Mouse (Mus musculus) liver, embryonic 14.5 days (tissue): ENCODE results near the gene Tnfrsf17. TPM values are rescaled to one million over a fixed set of nuclear protein-coding genes. Genes with fewer than 3 reads are reported as not detected.
"Not testable (repeated sequence)": the region's sequence is repeated elsewhere in the genome, so short reads cannot be mapped to it uniquely, and the experiment has no call there.

ENCODE experiments used
- ATAC-seq: fragments of 200-750 bp; cut with Nextera tagmentation; 2 replicates; pipeline ENCODE4 v1.8.0; 2017; ENCODE audit warnings: moderate number of reproducible peaks, mild to moderate bottlenecking, moderate library complexity; ENCODE audit not compliant: insufficient read depth
- DNase-seq, 3 experiments: peaks; one replicate each; pipeline ENCODE4 v3.0.0-alpha.2; 2012 to 2013; ENCODE audit warnings: low read depth in 3 of 3, low spot score in 3 of 3
- H3K27ac ChIP-seq: fragments of 300-500 bp; sonication (generic); 2 replicates; pipeline ENCODE4 v1.5.1; 2014; ENCODE audit warnings: moderate library complexity, mild to moderate bottlenecking, control low read depth, inconsistent platforms
- H3K27me3 ChIP-seq: fragments of 300-500 bp; sonication (generic); 2 replicates; pipeline ENCODE4 v1.6.1; 2014; ENCODE audit warnings: mild to moderate bottlenecking, low read length, moderate library complexity; ENCODE audit not compliant: control insufficient read depth, insufficient read depth
- H3K36me3 ChIP-seq: fragments of 300-500 bp; sonication (generic); replicated peaks from 2 replicates; pipeline ENCODE4 v1.6.1; 2014; ENCODE audit warnings: low read depth; ENCODE audit not compliant: control insufficient read depth, insufficient read depth
- H3K4me1 ChIP-seq, 2 experiments: fragments of 200-500 bp in 1 of 2; fragments of 300-500 bp in 1 of 2; sonication (generic) in 1 of 2; replicated peaks; 2 replicates each; pipeline ENCODE4 v1.6.1; 2012 to 2014; ENCODE audit warnings: antibody characterized with exemption in 1 of 2, inconsistent platforms in 1 of 2, low read length in 1 of 2; ENCODE audit not compliant: control insufficient read depth in 2 of 2, insufficient read depth in 2 of 2
- H3K4me2 ChIP-seq: fragments of 300-500 bp; sonication (generic); 2 replicates; pipeline ENCODE4 v1.6.1; 2014; ENCODE audit warnings: low read depth, mild to moderate bottlenecking, control low read depth, moderate library complexity
- H3K4me3 ChIP-seq, 2 experiments: fragments of 200-500 bp in 1 of 2; fragments of 300-500 bp in 1 of 2; sonication (generic) in 1 of 2; 2 replicates each; pipeline ENCODE4 v1.5.1; 2012 to 2014; ENCODE audit warnings: low read depth in 2 of 2, low read length in 2 of 2, mild to moderate bottlenecking in 2 of 2, control low read depth in 1 of 2, inconsistent platforms in 1 of 2, moderate library complexity in 1 of 2; ENCODE audit not compliant: insufficient read depth in 1 of 2
- H3K9ac ChIP-seq: fragments of 300-500 bp; sonication (generic); replicated peaks from 2 replicates; pipeline ENCODE4 v1.6.1; 2014; ENCODE audit warnings: mild to moderate bottlenecking, control low read depth, moderate library complexity
- H3K9me3 ChIP-seq: fragments of 300-500 bp; sonication (generic); 2 replicates; pipeline ENCODE4 v1.6.1; 2016; ENCODE audit warnings: low read length, mixed read lengths; ENCODE audit not compliant: control insufficient read depth
- CTCF ChIP-seq: IDR thresholded peaks from 2 replicates; pipeline ENCODE4 v1.5.1; 2016; ENCODE audit warnings: antibody characterized with exemption, low read depth, control low read depth
- EP300 ChIP-seq: IDR thresholded peaks from 2 replicates; pipeline ENCODE4 v1.6.1; 2016; ENCODE audit warnings: antibody characterized with exemption, low read depth
- WGBS: fragments of 180-500 bp; shearing (Covaris S2); extraction: QIAGEN DNeasy Blood & Tissue Kit; methylation state at CpG from one replicate; pipeline ENCODE4 v1.1.7; 2014; ENCODE audit not compliant: insufficient replicate concordance; 5-methylcytosine and 5-hydroxymethylcytosine counted together
- polyA plus RNA-seq, 2 experiments: library from polyadenylated mRNA; depleted of rRNA in 1 of 2; stranded (reverse) in 1 of 2; unstranded in 1 of 2; fragments of >200 nt; fragmentation: Nextera tagmentation in 1 of 2; extraction: Ambion mirVana in 1 of 2; gene quantifications; 2 replicates each; pipeline versions ENCODE4 v1.2.1 to v1.2.3; 2012 to 2014

Tnfrsf17 gene
- polyA plus RNA-seq, 2 experiments = not detected

DNA sequence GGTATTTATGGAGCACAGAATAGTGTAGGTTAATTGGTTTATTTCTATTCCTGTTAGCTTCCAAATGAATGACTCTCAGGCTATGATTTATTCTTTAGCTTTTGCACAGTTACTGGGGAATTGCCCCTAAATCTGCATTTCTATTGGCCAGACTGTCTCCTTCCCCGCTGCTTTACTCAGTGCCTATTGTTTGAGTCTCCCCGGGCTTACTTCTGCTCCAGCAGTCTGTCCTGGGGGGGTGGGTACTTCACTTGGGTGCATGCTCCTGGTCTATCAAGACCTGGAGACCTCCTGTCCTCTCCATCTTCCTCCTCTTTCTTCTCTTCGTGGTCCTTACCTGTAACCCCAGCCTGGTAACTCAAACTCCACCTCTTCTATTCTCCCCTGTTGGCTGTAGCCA lies 36.7 kb upstream of the Tnfrsf17 start:
- no peak overlapping the region for H3K4me2 ChIP-seq
- 44% methylated on average over 3 of the region's 3 CpGs for WGBS
- no peak for ATAC-seq
- H3K27ac ChIP-seq = no peak overlapping the region
- H3K4me1 ChIP-seq = no peaks in the 10 kb centered on the region; a peak in 1 of 4 replicates
- no peaks in the 10 kb centered on the region for H3K9me3 ChIP-seq
- no peak overlapping the region for H3K9ac ChIP-seq
- H3K27me3 ChIP-seq = no peaks in the 10 kb centered on the region
- TF ChIP-seq CTCF (no peak), EP300 (no peak)
- H3K4me3 ChIP-seq = no peak overlapping the region
- no peaks in the 10 kb centered on the region for H3K36me3 ChIP-seq
- no peak for DNase-seq

GRCm38 (mm10) chr16:11278778-11279177 lies 34.8 kb upstream of the Tnfrsf17 start:
- H3K9me3 ChIP-seq = no peaks in the 10 kb centered on the region
- H3K9ac ChIP-seq = no peak overlapping the region
- no peaks in the 10 kb centered on the region; a peak in 1 of 4 replicates for H3K4me1 ChIP-seq
- no peaks in the 10 kb centered on the region for H3K36me3 ChIP-seq
- H3K4me2 ChIP-seq = no peak overlapping the region
- 45% methylated on average over 6 of the region's 6 CpGs for WGBS
- H3K27ac ChIP-seq = no peak overlapping the region
- no peaks in the 10 kb centered on the region for H3K27me3 ChIP-seq
- H3K4me3 ChIP-seq = no peak overlapping the region
- no peak for TF ChIP-seq CTCF
- no peak for TF ChIP-seq EP300
- ATAC-seq = no peak
- no peak for DNase-seq

GRCm38 (mm10) chr16:11282655-11283232 lies 30.9 kb upstream of the Tnfrsf17 start:
- Histone ChIP-seq H3K27ac (no peak overlapping the region), H3K9me3 (no peaks in the 10 kb centered on the region), H3K4me3 (no peak overlapping the region), H3K27me3 (no peaks in the 10 kb centered on the region), H3K4me2 (no peak overlapping the region), H3K9ac (no peak overlapping the region), H3K36me3 (no peaks in the 10 kb centered on the region), H3K4me1 (peaks cover 3 to 8% of the 10 kb centered on the region in 2 experiments)
- ATAC-seq (no peak), DNase-seq (no peak)
- TF ChIP-seq EP300 (no peak), CTCF (no peak)
- WGBS = 63% methylated on average over 5 of the region's 5 CpGs

- no peak overlapping the region for H3K4me2 ChIP-seq
- no peak overlapping the region for H3K9ac ChIP-seq
- no peak overlapping the region for H3K4me3 ChIP-seq
- no peaks in the 10 kb centered on the region for H3K27me3 ChIP-seq
- no peak for TF ChIP-seq EP300
- TF ChIP-seq CTCF = no peak
- no peaks in the 10 kb centered on the region for H3K36me3 ChIP-seq
- ATAC-seq (no peak), DNase-seq (no peak)
- no peaks in the 10 kb centered on the region for H3K9me3 ChIP-seq
- no peak overlapping the region for H3K27ac ChIP-seq
- WGBS = 37% methylated on average over 2 of the region's 2 CpGs
- H3K4me1 ChIP-seq = peaks cover 3 to 8% of the 10 kb centered on the region in 2 experiments
Measured at GRCm38 (mm10) chr16:11284881-11285280, 28.7 kb upstream of the Tnfrsf17 start.

DNA sequence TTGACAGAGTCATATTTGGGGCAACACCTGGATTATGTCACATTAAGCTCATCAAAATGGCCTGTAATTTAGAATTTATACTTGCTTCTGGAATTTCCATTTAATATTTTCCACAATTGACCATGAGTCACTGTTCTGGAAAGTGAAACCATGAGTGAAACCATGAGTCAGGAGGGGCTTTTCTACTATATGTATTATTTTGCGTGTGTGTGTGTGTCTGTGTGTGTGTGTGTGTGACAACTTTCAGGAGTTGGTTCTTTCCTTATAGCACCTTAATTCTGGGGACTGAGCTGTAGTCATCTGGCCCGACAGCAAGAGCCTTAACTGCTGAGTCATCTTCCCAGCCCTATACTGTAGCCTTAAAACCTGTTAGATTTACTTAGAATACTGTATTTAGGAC lies 27.7 kb upstream of the Tnfrsf17 start:
- Histone ChIP-seq H3K9me3 (no peaks in the 10 kb centered on the region), H3K27me3 (no peaks in the 10 kb centered on the region), H3K36me3 (no peaks in the 10 kb centered on the region), H3K4me1 (peaks cover 3 to 8% of the 10 kb centered on the region in 2 experiments), H3K4me2 (no peak overlapping the region), H3K4me3 (no peak overlapping the region), H3K27ac (no peak overlapping the region), H3K9ac (no peak overlapping the region)
- ATAC-seq (no peak), DNase-seq (no peak)
- no peak for TF ChIP-seq CTCF
- no peak for TF ChIP-seq EP300
- WGBS = 55% methylated on average over 2 of the region's 2 CpGs

DNA sequence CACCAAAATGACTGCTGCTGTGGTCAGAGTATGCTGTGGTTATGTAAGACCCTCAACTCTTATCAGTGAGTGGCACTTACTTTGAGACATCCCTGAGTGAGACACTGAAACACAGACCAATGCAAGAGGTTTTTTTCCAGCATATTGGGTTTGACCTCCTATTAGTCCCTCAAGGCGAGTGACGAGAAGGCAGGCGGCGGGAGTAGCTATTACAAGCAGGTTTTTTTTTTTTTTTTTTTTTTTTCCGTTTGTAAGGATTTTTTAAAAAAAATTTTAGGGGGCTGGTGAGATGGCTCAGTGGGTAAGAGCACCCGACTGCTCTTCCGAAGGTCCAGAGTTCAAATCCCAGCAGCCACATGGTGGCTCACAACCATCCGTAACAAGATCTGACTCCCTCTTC lies 24.7 kb upstream of the Tnfrsf17 start:
- not testable (repeated sequence) for H3K4me3 ChIP-seq, H3K9me3 ChIP-seq, H3K9ac ChIP-seq, H3K27me3 ChIP-seq, H3K27ac ChIP-seq, DNase-seq, H3K4me1 ChIP-seq, H3K36me3 ChIP-seq, H3K4me2 ChIP-seq, ATAC-seq
- 70% methylated on average over 7 of the region's 8 CpGs for WGBS

- not testable (repeated sequence) for DNase-seq, H3K27me3 ChIP-seq, H3K9me3 ChIP-seq, ATAC-seq, H3K27ac ChIP-seq, H3K9ac ChIP-seq, H3K4me3 ChIP-seq, H3K36me3 ChIP-seq, H3K4me2 ChIP-seq, H3K4me1 ChIP-seq
- WGBS = 63% methylated on average over 4 of the region's 4 CpGs
Measured at GRCm38 (mm10) chr16:11295583-11295982, 18.0 kb upstream of the Tnfrsf17 start.
